Mouse (Mus musculus) lung, postnatal 0 days (tissue): ENCODE results near the gene Brd2.

ENCODE experiments used
- CTCF ChIP-seq: IDR thresholded peaks from 2 replicates; pipeline ENCODE4 v1.5.1; 2016; ENCODE audit warnings: antibody characterized with exemption, mild to moderate bottlenecking
- EP300 ChIP-seq: IDR thresholded peaks from 2 replicates; pipeline ENCODE4 v1.6.1; 2016; ENCODE audit warnings: antibody characterized with exemption, mild to moderate bottlenecking, control low read depth

GRCm38 (mm10) chr17:34152923-34153322 is 30.5 kb upstream of the Brd2 start, which contains the start of gene H2-DMb1:
- TF ChIP-seq CTCF = no peak
- TF ChIP-seq EP300 = no peak
